Mouse (Mus musculus) effector memory CD4-positive, alpha-beta T cell, adult 7 months (primary cell): ENCODE data around the gene Selenon. TPM values are rescaled to one million over a fixed set of nuclear protein-coding genes. Genes with fewer than 3 reads are reported as not detected.

Experiments
- polyA plus RNA-seq: library from polyadenylated mRNA; unstranded; fragments of 100-300 nt; shearing (Covaris generic); gene quantifications from one replicate; pipeline ENCODE4 v1.2.1, GENCODE M21; 2017

The Selenon gene
- polyA plus RNA-seq, result 3.5 TPM

DNA sequence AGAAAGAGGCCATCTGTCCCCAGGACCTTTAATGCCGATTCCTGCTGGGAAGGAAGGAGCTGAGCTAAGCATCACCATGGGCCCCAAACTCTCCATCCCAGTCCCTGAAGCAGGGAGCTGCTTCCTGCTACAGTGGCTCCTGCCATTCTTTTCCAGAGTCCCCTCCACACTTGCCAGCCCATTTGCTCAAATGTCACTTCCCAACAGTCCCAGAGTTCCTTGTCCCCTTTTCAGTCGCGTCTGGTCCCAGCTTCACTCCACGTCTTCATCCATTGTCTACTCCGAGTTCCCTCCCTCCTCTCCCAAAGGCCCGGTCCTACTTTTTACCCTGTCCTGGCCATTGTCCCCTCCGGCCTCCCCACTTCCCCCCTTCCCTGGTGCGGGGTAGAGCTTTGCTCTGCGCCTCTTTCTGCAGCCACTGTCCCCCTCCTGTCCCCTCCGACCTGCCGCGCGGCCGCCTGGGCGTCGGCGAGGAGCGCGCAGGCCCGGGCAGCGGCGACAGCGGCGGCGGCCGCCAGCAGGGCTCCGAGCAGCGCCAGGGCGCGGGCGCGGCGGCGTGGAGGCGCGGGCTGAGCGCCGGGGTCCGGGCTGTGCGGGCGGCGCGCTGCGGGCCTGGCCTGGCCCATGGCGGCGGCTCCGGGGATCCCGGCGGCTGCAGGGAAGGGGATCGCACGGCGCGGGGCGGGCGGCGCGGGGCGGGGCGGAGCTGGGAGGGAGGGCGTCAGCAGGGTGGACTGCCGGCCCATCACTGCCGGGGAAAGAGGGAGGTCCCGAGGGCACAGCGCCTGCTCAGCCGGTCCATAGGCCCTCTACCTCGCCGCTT, at the start of gene Selenon:
Selenon (minus strand) TSS at position 673 of the 823 bp plus-strand sequence.

DNA sequence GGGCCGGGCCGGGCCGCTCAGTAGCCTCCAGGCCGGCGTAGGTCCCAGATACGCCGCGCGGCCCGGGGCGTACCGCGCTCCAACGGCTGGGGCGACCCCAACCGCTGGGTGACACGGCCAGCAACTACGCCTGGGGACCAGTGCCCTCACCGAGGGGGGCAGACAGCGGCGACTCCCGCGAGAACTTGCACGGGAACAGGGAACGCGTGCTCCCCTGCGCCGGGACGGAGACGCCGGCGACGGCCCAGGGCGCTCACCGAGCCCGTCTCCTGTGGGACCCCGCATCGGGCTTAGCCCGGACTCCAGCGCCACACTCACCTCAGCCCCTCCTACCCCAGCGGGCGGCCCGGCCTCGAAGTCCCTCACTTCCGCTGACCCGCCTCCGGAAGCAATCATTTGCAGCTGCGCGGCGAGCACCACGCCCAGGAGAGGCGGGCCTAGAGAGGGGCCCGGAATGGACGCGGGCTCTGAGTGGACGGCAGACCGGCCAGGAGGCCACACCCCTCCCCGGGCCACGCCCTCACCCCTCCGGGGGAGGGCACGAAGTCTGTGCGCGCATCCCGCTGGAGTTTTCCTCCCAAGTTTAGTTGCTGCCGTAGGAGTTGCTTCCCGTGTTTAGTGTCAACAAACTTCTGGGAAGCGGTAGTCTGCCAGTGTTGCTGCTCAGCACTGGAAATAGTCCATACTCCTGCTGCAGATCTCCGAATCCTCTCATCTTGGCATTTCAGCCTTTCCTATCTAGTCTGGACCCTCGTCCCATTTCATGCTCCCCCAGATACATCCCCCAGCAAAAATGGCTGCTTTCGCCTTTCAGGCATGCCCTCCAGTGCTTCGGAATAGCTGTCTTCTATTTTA, 16.8 kb downstream of the Selenon start, which contains the start of gene Mtfr1l:
Mtfr1l (minus strand) TSS at position 456 of the 855 bp plus-strand sequence.

DNA sequence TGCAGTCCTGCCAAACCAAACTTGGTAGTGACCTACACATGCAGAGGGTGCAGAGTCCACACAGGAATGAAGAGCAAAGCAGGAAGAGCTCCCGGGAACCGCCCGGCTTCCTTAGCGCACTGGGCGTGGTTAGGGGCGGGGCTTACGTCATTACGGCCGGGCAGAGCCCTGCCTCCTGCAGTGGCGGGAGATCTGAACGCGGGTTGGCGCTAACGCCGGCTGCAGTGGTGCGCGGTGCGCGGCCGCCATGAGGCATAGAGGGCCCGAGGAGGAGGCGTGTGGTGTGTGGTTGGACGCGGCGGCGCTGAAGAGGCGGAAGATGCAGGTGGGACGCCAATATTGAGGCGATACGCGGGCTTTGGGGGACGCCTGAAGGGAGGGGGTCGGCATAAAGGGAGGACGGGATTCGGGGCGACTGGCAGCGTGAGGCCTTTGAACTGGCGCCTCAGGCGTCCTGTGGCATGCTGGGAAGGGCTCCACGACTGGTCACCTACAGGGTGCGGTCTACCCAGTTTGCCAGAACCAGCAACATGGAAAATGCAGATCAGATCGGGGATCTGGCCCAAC, 41.0 kb downstream of the Selenon start, which contains the start of gene Aunip:
Aunip (plus strand) TSS at position 155 of the 567 bp plus-strand sequence.

DNA sequence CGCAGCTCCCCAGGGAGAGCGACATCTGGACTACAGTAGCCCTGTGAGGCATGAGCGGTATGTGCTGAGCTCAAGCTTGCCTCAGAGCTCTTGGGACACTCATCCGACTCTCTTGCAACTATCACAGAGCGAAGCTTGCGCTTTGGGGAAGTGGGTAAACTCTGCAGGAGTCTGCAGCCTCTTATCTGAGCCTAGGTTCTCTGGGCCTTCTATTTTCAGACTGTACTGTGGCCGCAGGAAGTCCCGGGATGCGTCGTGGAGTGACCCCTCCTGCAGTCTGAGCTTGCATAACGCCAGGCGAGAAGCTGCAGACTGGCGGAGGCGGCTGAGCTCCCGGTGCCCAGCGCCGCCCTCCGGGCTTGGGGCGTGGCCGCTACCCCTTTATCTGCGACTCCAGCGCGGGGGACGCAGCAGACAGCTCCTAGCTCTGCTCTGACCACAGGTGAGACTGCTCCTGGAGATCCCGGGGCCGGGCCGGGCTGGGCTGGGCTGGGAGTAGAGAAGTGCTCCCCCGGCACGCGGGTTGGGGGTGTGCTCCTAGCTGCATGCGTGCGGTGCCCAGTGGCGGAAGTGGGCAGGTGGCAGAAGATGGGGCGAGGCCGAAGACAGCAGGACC, 55.3 kb downstream of the Selenon start, which contains the start of gene Paqr7:
Paqr7 (plus strand) TSS at position 103 of the 616 bp plus-strand sequence.

Other genes with a start within 250 kb of the Selenon start
- not detected for gene Trim63, start 237.0 kb downstream of the Selenon start, polyA plus RNA-seq
- not detected for gene Slc30a2, start 209.0 kb downstream of the Selenon start, polyA plus RNA-seq
- gene Extl1, start 168.3 kb downstream of the Selenon start, polyA plus RNA-seq, result 0.33 TPM
- 1.0 TPM for gene Pafah2, start 155.8 kb downstream of the Selenon start, polyA plus RNA-seq
- gene Stmn1, start 83.8 kb downstream of the Selenon start, polyA plus RNA-seq, result 26.9 TPM
- 9.9 TPM for gene Paqr7, start 55.5 kb downstream of the Selenon start, polyA plus RNA-seq
- gene Aunip, start 41.2 kb downstream of the Selenon start, polyA plus RNA-seq, result not detected
- 85.4 TPM for gene Mtfr1l, start 16.8 kb downstream of the Selenon start, polyA plus RNA-seq
- gene Man1c1, start 152.1 kb upstream of the Selenon start, polyA plus RNA-seq, result 4.7 TPM
- 76.8 TPM for gene Ldlrap1, start 215.9 kb upstream of the Selenon start, polyA plus RNA-seq